Comparison of ENCODE assay signal across 19 mouse cellular contexts in the genomic region with DNA sequence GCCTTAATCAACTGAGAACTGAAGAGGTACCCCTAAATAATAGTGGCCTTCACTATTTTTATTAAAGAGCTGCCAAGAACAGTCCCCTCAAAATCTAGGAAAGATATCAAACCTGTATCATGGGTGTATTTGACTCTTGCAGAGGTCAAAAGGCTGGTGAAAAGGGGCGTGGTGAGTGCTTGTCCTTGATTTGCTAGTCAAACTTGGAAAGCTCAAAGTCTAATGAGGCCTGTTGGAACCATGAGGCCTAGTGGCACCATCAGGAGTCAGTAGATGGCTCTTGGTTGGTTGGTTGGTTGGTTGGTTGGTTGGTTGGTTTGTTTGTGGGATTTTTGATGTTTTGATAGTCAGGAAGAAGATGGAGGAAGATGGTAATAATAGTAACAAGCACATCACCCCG. TPM values are rescaled to one million over a fixed set of nuclear protein-coding genes. Genes with fewer than 3 reads are reported as not detected.
"Had no signal": no experiment of that assay in that cellular context is flagged by ENCODE, and none has a peak within 500 bp of the region (broad histone marks: within the 10 kb centered on the region; RNA-seq: fewer than 3 reads in every experiment).

No protein-coding gene starts in this region.

- H3K27me3 ChIP-seq: neural tube, embryonic 12.5 days; neural tube, embryonic 13.5 days; neural tube, embryonic 15.5 days; stomach, embryonic 15.5 days had no signal

- DNase-seq: retina, postnatal 1 day; right cerebral cortex, adult 18-20 months; right cerebral cortex, postnatal 14 days; right cerebral cortex, postnatal 25 days; right cerebral cortex, postnatal 4 days; spleen, adult 18-20 months; thymus, adult 18-20 months; thymus, adult 2 months; thymus, postnatal 14 days; thymus, postnatal 25 days; thymus, postnatal 36 days; thymus, postnatal 4 days had no signal

- H3K4me2 ChIP-seq: neural tube, embryonic 12.5 days; neural tube, embryonic 13.5 days; neural tube, embryonic 15.5 days; stomach, embryonic 15.5 days had no signal

- H3K27ac ChIP-seq: neural tube, embryonic 12.5 days; neural tube, embryonic 13.5 days; neural tube, embryonic 15.5 days; stomach, embryonic 15.5 days; stomach, postnatal 0 days had no signal

- H3K9me3 ChIP-seq: neural tube, embryonic 12.5 days; neural tube, embryonic 13.5 days; neural tube, embryonic 15.5 days; stomach, embryonic 15.5 days had no signal

- H3K9ac ChIP-seq: neural tube, embryonic 12.5 days; neural tube, embryonic 13.5 days; neural tube, embryonic 15.5 days; stomach, embryonic 15.5 days had no signal

- H3K4me1 ChIP-seq: neural tube, embryonic 12.5 days; neural tube, embryonic 13.5 days; neural tube, embryonic 15.5 days; stomach, embryonic 15.5 days had no signal

- H3K4me3 ChIP-seq: neural tube, embryonic 12.5 days; neural tube, embryonic 13.5 days; neural tube, embryonic 15.5 days; stomach, embryonic 15.5 days had no signal

RNA-seq across cellular contexts. Expression of a gene that starts 32.8 kb away (rescaled TPM):
- polyA plus RNA-seq: small intestine, adult 2 months; spleen, adult 2 months had no signal
